Mouse (Mus musculus) ES-Bruce4 (cell line): ENCODE data around the gene Olfr606. TPM values are rescaled to one million over a fixed set of nuclear protein-coding genes. Genes with fewer than 3 reads are reported as not detected.
"Not testable (repeated sequence)": the region's sequence is repeated elsewhere in the genome, so short reads cannot be mapped to it uniquely, and the experiment has no call there.

Experiments used
- H3K27ac ChIP-seq: 2 replicates; pipeline ENCODE4 v1.5.1; 2012; ENCODE audit warnings: low read length, inconsistent platforms; ENCODE audit not compliant: insufficient read depth
- H3K27me3 ChIP-seq: 2 replicates; pipeline ENCODE4 v1.6.1; 2012; ENCODE audit warnings: mild to moderate bottlenecking, low read length, inconsistent platforms; ENCODE audit not compliant: control insufficient read depth, poor library complexity, insufficient read depth, severe bottlenecking
- H3K36me3 ChIP-seq: 2 replicates; pipeline ENCODE4 v1.6.1; 2012; ENCODE audit warnings: inconsistent platforms, mild to moderate bottlenecking, low read length, moderate library complexity; ENCODE audit not compliant: control insufficient read depth, poor library complexity, insufficient read depth, severe bottlenecking
- H3K4me1 ChIP-seq: one replicate; pipeline ENCODE4 v1.8.1; 2011; ENCODE audit warnings: low read length; ENCODE audit not compliant: control insufficient read depth, insufficient read depth
- H3K4me3 ChIP-seq: 2 replicates; pipeline ENCODE4 v1.5.1; 2011; ENCODE audit warnings: low read depth, mild to moderate bottlenecking, low read length
- H3K9ac ChIP-seq: 2 replicates; pipeline ENCODE4 v1.6.1; 2012; ENCODE audit warnings: low read depth, mild to moderate bottlenecking, inconsistent platforms; ENCODE audit not compliant: poor library complexity, severe bottlenecking
- H3K9me3 ChIP-seq: replicated peaks from 2 replicates; pipeline ENCODE4 v1.6.1; 2012; ENCODE audit warnings: mild to moderate bottlenecking, low read length, inconsistent platforms; ENCODE audit not compliant: control insufficient read depth, poor library complexity, insufficient read depth, severe bottlenecking
- CTCF ChIP-seq: IDR thresholded peaks from one replicate; pipeline ENCODE4 v1.8.1; 2011; ENCODE audit warnings: low read depth, low read length
- EP300 ChIP-seq: IDR thresholded peaks from 2 replicates; pipeline ENCODE4 v1.6.1; 2011; ENCODE audit warnings: low read depth, low read length; ENCODE audit not compliant: insufficient read depth
- POLR2A ChIP-seq: IDR thresholded peaks from one replicate; pipeline ENCODE4 v1.8.1; 2011; ENCODE audit warnings: low read length; ENCODE audit not compliant: insufficient read depth
- polyA plus RNA-seq: library from polyadenylated mRNA; stranded (reverse); fragments of >200 nt; gene quantifications from 2 replicates; pipeline ENCODE4 v1.2.4, GENCODE M21; 2011; ENCODE audit warnings: low read depth; ENCODE audit not compliant: missing spikeins, insufficient read depth, insufficient read length

Gene Olfr606
- polyA plus RNA-seq: not detected in 2 replicates

GRCm38 (mm10) chr7:103448746-103449145, at the start of gene Olfr606:
Olfr606 (plus strand) TSS chr7:103449046.
- Histone ChIP-seq H3K4me3 (no peak within 1 kb of the TSS), H3K27me3 (no peaks in the 10 kb centered on the region), H3K4me1 (no peaks in the 10 kb centered on the region), H3K9ac (no peak within 1 kb of the TSS), H3K9me3 (no peaks in the 10 kb centered on the region), H3K27ac (no peak within 1 kb of the TSS), H3K36me3 (no peaks in the 10 kb centered on the region)
- TF ChIP-seq POLR2A (no peak), EP300 (no peak), CTCF (no peak)

- H3K27me3 ChIP-seq, H3K27ac ChIP-seq, H3K9me3 ChIP-seq, H3K9ac ChIP-seq, H3K4me1 ChIP-seq, H3K4me3 ChIP-seq, H3K36me3 ChIP-seq: not testable (repeated sequence)
These were observed 42.3 kb upstream of the Olfr606 start for GRCm38 (mm10) chr7:103406521-103407055.

DNA sequence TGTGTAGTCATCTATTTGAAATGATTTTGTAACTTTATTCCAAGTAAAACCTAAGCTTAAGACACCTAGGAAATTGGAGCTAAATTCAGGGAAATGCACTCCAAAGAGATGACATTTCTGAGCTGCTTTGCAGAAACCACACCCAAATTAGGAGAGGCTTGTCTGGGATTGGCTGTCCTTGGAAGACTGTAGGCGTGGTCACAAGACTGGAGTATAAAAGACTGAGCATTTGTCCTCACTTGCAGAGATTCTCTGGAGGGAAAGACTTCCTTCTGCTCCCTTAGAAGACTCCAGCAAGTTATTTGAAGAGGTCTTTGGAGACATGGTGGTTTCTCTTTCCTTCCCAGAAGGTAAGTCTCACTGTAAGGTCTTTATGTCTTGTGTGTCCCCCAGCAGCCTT, 34.1 kb upstream of the Olfr606 start, which contains the start of gene Usp17lc:
Gene Usp17lc, plus strand, starts transcription at position 301 of the 400 bp plus-strand sequence.
- not testable (repeated sequence) for H3K36me3 ChIP-seq, H3K4me1 ChIP-seq, H3K9ac ChIP-seq, H3K27me3 ChIP-seq, H3K4me3 ChIP-seq, H3K27ac ChIP-seq, H3K9me3 ChIP-seq

DNA sequence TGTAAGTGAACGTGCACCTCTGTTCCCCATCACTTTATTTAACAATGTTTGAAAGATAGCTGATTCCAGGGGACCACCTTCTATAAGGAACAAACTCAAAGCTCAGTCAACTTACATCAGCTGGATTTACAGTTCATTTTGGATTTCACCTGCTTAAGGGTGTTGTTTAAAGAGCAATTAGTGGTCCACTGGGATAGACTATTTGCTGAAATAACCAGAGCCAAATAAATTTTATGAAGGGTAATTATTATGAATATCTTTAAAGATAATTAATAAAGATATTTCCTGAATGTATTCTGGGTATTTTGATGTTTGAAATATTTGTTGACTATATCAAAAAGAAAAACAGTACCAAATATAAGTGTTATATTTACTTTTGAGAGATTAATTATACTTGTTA, 3.5 kb upstream of the Olfr606 start, which contains the start of gene Olfr605:
Gene Olfr605, minus strand, starts transcription at position 101 of the 400 bp plus-strand sequence.
- no peaks in the 10 kb centered on the region for H3K4me1 ChIP-seq
- H3K27ac ChIP-seq: no peak within 1 kb of the TSS
- no peaks in the 10 kb centered on the region for H3K27me3 ChIP-seq
- no peaks in the 10 kb centered on the region for H3K36me3 ChIP-seq
- no peak within 1 kb of the TSS for H3K9ac ChIP-seq
- H3K4me3 ChIP-seq: no peak within 1 kb of the TSS
- H3K9me3 ChIP-seq: no peaks in the 10 kb centered on the region
- TF ChIP-seq EP300: no peak
- TF ChIP-seq CTCF: no peak
- TF ChIP-seq POLR2A: no peak

GRCm38 (mm10) chr7:103460590-103460989, 11.7 kb downstream of the Olfr606 start:
- H3K9me3 ChIP-seq: no peaks in the 10 kb centered on the region
- H3K27me3 ChIP-seq: no peaks in the 10 kb centered on the region
- TF ChIP-seq POLR2A (no peak), CTCF (no peak), EP300 (no peak)
- no peak overlapping the region for H3K9ac ChIP-seq
- no peak overlapping the region for H3K4me3 ChIP-seq
- H3K4me1 ChIP-seq: no peaks in the 10 kb centered on the region
- H3K36me3 ChIP-seq: no peaks in the 10 kb centered on the region
- H3K27ac ChIP-seq: no peak overlapping the region

DNA sequence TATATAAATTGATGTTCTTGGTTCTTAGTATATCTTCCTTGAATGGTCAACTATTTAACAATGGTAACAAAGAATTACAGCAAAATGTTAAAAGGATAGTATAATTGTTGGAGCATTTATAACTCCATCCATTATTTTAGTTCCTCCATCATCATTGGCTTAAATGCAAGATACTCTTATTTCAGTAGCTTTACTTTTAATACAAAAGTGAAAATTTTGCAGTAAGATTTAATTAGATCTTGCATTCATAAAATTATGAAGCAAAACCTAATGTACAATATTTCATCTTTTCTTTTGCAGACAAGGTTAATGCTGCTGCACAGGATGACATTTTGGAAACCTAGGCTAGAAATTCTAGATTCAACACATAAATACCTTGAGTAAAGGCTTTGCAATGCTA, 20.7 kb downstream of the Olfr606 start, which contains the start of gene Olfr608:
Gene Olfr608, plus strand, starts transcription at position 301 of the 400 bp plus-strand sequence.
- H3K4me1 ChIP-seq: no peaks in the 10 kb centered on the region
- H3K4me3 ChIP-seq: no peak within 1 kb of the TSS
- TF ChIP-seq EP300 (no peak), POLR2A (no peak), CTCF (no peak)
- no peak within 1 kb of the TSS for H3K27ac ChIP-seq
- no peaks in the 10 kb centered on the region for H3K27me3 ChIP-seq
- H3K36me3 ChIP-seq: no peaks in the 10 kb centered on the region
- no peak within 1 kb of the TSS for H3K9ac ChIP-seq
- H3K9me3 ChIP-seq: no peaks in the 10 kb centered on the region

GRCm38 (mm10) chr7:103477106-103477505, 28.3 kb downstream of the Olfr606 start:
- H3K27me3 ChIP-seq, H3K4me1 ChIP-seq, H3K9ac ChIP-seq, H3K4me3 ChIP-seq, H3K27ac ChIP-seq, H3K36me3 ChIP-seq: not testable (repeated sequence)
- H3K9me3 ChIP-seq: peaks cover 16% of the 10 kb centered on the region
